Mouse (Mus musculus) spleen, adult 2 months (tissue): ENCODE data around the gene Barhl2. TPM values are rescaled to one million over a fixed set of nuclear protein-coding genes. Genes with fewer than 3 reads are reported as not detected.

ENCODE experiments used
- DNase-seq, 2 experiments: peaks; one replicate each; pipeline versions ENCODE4 v3.0.0 to v3.0.0-alpha.2; 2012 to 2021; ENCODE audit warnings: low spot score in 2 of 2, low read depth in 1 of 2
- H3K27ac ChIP-seq: fragments of 200-500 bp; 2 replicates; pipeline ENCODE4 v1.5.1; 2012; ENCODE audit warnings: low read length, inconsistent platforms; ENCODE audit not compliant: insufficient read depth
- H3K27me3 ChIP-seq: fragments of 200-500 bp; 2 replicates; pipeline ENCODE4 v1.6.1; 2012; ENCODE audit warnings: mild to moderate bottlenecking, moderate library complexity, low read length, inconsistent platforms; ENCODE audit not compliant: control insufficient read depth, insufficient read depth
- H3K36me3 ChIP-seq: fragments of 200-500 bp; 2 replicates; pipeline ENCODE4 v1.6.1; 2012; ENCODE audit warnings: mild to moderate bottlenecking, low read length, inconsistent platforms; ENCODE audit not compliant: control insufficient read depth, insufficient read depth
- H3K4me1 ChIP-seq: fragments of 200-500 bp; 2 replicates; pipeline ENCODE4 v1.6.1; 2011; ENCODE audit warnings: inconsistent platforms; ENCODE audit not compliant: control insufficient read depth, insufficient read depth, insufficient read length
- H3K4me3 ChIP-seq: fragments of 200-500 bp; 2 replicates; pipeline ENCODE4 v1.5.1; 2011; ENCODE audit warnings: mild to moderate bottlenecking, inconsistent platforms; ENCODE audit not compliant: insufficient read depth, insufficient read length; ENCODE audit errors: extremely low read depth
- CTCF ChIP-seq: fragments of 200-500 bp; IDR thresholded peaks from 2 replicates; pipeline ENCODE4 v1.5.1; 2011; ENCODE audit warnings: mild to moderate bottlenecking, inconsistent platforms; ENCODE audit not compliant: insufficient read depth, insufficient read length, insufficient replicate concordance; ENCODE audit errors: extremely low read depth
- POLR2A ChIP-seq: fragments of 200-500 bp; IDR thresholded peaks from 2 replicates; pipeline ENCODE4 v1.6.1; 2011; ENCODE audit warnings: low read depth, low read length, inconsistent platforms
- WGBS: fragments of 180-500 bp; shearing (Covaris S2); methylation state at CpG from one replicate; pipeline ENCODE4 v1.1.7; 2018; 5-methylcytosine and 5-hydroxymethylcytosine counted together
- polyA plus RNA-seq: library from polyadenylated mRNA; depleted of rRNA; stranded (reverse); fragments of >200 nt; gene quantifications from 2 replicates; pipeline ENCODE4 v1.2.3, GENCODE M21; 2012

The Barhl2 gene
- polyA plus RNA-seq, 1 experiment = not detected

DNA sequence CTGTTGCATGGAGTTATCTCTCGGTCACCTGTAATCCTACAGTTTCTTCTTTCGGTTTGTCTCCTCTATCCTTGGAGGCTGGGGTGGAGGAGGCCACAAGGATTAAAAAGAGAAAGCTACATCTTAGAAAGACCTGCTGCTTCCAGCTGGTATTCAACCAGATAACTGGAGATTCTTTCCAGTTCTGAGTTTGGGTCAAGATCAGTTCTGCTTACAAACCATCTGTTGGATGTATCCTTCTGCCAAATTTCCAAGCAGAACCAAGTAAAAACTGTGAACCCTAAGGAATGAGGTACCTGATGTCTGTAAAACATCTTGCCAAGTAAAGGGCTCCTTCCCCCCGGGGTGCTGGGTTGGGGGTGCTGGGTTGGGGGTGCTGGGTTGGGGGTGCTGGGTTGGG is 12.3 kb downstream of the Barhl2 start:
- TF ChIP-seq CTCF (no peak), POLR2A (no peak)
- no peaks in the 10 kb centered on the region for H3K4me1 ChIP-seq
- 90% methylated on average over 3 of the region's 3 CpGs for WGBS
- H3K27me3 ChIP-seq = peaks cover 11% of the 10 kb centered on the region
- H3K4me3 ChIP-seq = no peak overlapping the region
- DNase-seq = no peak
- H3K27ac ChIP-seq = no peak overlapping the region
- no peaks in the 10 kb centered on the region for H3K36me3 ChIP-seq

DNA sequence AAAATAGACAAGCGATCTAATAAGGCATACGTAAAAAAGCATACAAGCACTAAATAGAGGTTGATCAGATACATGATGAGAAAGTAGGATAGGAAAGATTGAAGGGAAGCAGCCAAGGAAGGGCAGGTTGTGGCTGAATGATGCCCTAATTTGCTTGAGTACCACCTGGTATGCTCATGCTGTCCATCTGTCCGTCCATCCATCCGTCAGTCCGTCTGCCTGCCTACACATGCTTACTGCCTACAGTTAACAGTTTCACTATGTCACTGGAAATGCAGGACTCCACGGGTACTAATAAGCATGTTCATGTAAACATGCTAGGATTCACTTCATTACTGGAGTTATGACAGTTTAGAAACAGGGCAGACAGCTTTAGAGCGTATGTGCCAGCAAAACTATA is 19.1 kb downstream of the Barhl2 start:
- Histone ChIP-seq H3K4me1 (no peaks in the 10 kb centered on the region), H3K36me3 (no peaks in the 10 kb centered on the region), H3K4me3 (no peak overlapping the region), H3K27ac (no peak overlapping the region), H3K27me3 (no peaks in the 10 kb centered on the region)
- no peak for DNase-seq
- TF ChIP-seq CTCF = no peak
- no peak for TF ChIP-seq POLR2A
- WGBS = 92% methylated on average over 7 of the region's 7 CpGs

DNA sequence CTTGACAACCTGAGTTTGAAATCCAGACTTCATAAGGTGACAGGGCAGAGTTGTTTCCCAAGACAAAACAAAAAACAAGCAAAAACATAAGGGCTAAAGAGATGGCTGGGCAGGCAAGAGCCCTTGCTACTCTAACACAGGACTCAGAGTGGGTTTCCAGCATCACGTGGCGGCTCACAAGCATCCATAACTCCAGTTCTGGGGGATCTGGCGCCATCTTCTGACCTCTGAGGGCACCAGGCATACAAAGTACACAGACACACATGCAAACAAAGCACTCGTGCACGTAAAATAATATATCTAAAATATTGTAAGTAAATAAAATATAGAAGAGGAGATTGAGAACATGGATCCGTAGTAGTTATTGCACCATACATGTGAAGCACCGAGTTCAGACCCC is 31.9 kb downstream of the Barhl2 start:
- no peak overlapping the region for H3K27ac ChIP-seq
- no peaks in the 10 kb centered on the region for H3K36me3 ChIP-seq
- no peak overlapping the region for H3K4me3 ChIP-seq
- 78% methylated on average over 7 of the region's 7 CpGs for WGBS
- no peaks in the 10 kb centered on the region for H3K27me3 ChIP-seq
- no peak for TF ChIP-seq CTCF
- TF ChIP-seq POLR2A = no peak
- DNase-seq = no peak
- no peaks in the 10 kb centered on the region for H3K4me1 ChIP-seq

GRCm38 (mm10) chr5:106420871-106421270 is 37.1 kb downstream of the Barhl2 start:
- Histone ChIP-seq H3K27ac (no peak overlapping the region), H3K27me3 (no peaks in the 10 kb centered on the region), H3K36me3 (no peaks in the 10 kb centered on the region), H3K4me3 (no peak overlapping the region), H3K4me1 (no peaks in the 10 kb centered on the region)
- DNase-seq = no peak
- TF ChIP-seq CTCF = no peak
- TF ChIP-seq POLR2A = no peak
- WGBS = 89% methylated on average over 8 of the region's 8 CpGs

GRCm38 (mm10) chr5:106420370-106420769 is 37.6 kb downstream of the Barhl2 start:
- H3K4me1 ChIP-seq = no peaks in the 10 kb centered on the region
- H3K4me3 ChIP-seq = no peak overlapping the region
- WGBS = 86% methylated on average over 11 of the region's 11 CpGs
- no peaks in the 10 kb centered on the region for H3K36me3 ChIP-seq
- no peak for DNase-seq
- TF ChIP-seq CTCF = no peak
- no peak for TF ChIP-seq POLR2A
- H3K27ac ChIP-seq = no peak overlapping the region
- no peaks in the 10 kb centered on the region for H3K27me3 ChIP-seq

DNA sequence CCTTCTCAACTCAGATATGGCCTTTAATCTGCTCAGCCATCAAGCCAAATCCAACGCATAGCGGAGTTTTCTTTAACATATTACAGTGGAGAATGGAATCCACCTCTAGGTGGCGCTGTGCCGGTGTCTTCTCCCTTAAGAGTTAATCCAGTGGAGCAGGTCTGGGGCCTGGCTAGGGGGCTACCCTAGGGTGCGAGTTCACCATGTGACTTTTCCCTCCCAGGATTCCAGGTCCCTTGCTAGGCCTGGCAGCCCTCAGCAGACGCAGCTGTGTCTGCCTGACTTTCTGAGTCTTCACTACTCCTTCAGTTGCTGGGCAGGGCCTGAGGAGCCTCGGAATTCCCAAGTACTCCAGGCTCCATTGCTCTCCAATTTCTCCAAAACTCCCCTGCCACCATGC is 40.8 kb downstream of the Barhl2 start:
- Histone ChIP-seq H3K4me1 (no peaks in the 10 kb centered on the region), H3K27ac (no peak overlapping the region), H3K27me3 (no peaks in the 10 kb centered on the region), H3K36me3 (no peaks in the 10 kb centered on the region), H3K4me3 (no peak overlapping the region)
- DNase-seq = no peak
- no peak for TF ChIP-seq POLR2A
- no peak for TF ChIP-seq CTCF
- WGBS = 60% methylated on average over 7 of the region's 7 CpGs

DNA sequence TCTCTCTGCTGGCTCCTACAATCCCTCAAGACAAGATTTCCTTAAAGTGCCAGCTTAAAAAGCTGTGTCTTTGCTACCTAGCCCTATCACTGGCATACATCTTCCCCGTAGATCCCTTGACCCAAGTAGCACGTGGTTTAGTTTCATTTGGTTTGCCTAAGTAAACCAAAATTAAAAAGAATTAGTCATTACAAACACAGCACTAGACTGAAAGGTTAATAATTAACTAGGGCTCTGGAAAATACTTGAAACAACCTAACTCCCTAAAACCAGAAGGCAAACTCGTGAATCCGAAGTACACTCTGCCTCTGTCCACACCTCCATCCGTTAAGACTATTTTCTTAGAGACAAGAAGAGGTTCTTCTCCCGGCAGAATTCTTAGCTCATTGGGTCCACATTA is 41.4 kb downstream of the Barhl2 start:
- H3K4me1 ChIP-seq = no peaks in the 10 kb centered on the region
- no peaks in the 10 kb centered on the region for H3K36me3 ChIP-seq
- no peak for DNase-seq
- no peak overlapping the region for H3K27ac ChIP-seq
- WGBS = 81% methylated on average over 6 of the region's 6 CpGs
- H3K27me3 ChIP-seq = no peaks in the 10 kb centered on the region
- TF ChIP-seq CTCF (no peak), POLR2A (no peak)
- no peak overlapping the region for H3K4me3 ChIP-seq
